Mouse (Mus musculus): ENCODE measurements around the gene Slc35e3.
"Not testable (repeated sequence)": the region's sequence is repeated elsewhere in the genome, so short reads cannot be mapped to it uniquely, and the experiment has no call there.

Slc35e3 gene

DNA sequence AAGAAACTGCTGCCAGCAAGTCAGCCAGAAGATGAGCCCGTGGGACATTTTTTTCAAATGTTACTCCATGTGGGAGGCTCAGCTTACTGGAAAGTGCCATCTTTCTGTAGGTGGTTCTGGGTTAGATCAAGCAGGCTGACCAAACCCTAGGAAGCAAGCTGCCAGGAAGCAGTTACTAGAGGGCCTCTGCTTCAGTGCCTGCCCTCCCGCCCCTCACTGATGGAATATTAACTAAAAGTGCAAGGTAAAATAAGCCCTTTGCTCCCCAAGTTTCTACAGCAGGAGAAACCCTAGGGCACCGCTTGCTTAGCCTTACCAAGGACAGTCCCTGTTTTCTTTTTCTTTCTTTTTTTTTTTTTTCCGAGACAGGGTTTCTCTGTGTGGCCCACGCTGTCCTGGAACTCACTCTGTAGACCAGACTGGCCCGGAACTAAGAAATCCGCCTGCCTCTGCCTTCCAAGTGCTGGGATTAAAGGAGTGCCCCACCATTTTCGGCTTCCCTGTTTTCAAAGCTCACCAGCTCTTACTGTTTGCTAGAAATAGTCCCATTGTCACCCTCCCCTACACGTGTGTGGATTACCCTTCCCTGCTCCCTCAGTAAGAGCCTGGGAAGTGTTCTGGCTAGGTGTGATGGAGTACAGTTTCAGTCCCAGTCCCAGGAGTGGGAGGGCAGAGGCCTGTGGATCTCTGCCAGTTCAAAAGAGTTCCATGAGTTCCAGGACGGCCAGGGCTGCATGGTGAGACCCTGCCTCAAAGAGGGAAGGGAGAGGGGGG is 2.3 kb upstream of the Slc35e3 start:
- DNase-seq = no peak

DNA sequence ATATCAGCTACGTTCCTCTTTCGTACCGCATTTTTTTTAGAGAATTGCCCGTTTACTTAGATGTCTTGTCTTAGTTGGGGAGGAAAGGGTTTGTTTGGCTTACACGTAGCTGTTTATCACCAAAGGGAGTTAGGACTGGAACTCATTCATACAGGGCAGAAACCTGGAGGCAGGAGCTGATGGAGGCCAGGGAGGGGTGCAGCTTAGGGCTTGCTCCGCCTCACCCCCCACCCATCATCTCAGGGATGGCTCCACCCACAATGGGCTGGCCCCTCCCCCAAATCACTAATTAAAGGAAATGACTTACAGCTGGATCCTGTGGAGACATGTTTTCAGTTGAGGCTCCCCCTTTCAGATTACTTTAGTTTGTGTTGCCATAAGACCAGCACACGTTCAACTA is 1.5 kb upstream of the Slc35e3 start:
- DNase-seq = no peak

DNA sequence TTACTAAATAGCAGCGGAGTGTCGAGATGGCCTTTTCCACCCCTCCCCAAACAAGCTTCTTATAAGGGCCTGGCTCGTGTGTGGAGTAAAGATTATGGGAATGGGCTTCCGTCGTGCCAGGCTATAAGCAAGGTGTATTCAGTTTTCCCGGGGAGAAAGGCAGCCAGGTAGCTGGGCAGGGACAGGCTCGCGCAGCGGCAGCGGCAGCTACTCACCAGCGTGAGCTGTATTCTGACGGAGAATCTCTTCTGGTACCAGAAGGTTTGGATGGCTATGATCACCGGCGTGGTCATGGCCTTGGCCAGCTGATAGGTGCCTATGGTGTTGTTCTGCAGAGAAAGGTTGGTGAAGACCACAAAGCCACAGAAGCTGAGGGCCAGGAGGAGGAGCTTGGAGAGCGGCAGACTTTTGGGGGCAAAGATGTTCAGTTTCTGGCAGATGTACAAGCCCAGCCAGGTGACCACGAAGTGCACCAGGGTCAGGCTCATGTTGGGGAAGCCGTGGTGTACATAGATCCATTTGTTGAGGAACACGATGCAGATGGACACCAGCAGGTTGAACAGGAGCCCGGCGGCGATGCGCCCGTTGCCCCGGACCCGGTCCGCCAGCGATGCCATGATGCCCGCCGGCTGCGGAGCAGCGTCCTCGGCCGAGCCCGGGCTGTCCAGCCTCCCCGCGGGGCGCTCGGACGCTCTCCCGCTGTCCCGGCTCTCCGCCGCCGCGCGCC is 432 bp downstream of the Slc35e3 start:
- peak; percentile 46 for DNase-seq

DNA sequence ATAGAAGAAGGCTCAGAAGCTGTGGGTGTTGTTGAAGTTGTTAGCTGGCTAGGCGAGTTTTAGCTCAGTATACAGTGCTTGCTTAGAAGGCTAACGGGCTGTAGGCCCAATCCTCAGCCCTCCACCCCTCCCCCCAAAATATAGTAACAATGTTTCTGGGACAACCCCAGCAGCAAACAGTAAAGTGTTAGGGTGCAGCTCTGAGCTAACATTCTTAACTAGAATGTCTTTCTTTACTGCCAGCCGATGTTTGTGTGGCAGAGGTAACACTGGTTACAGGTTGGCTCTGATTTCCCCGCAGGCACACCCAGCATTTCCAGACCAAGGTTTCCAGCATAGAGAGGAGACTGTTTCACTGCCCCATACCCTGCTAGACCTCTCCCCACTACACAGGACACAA is 2.2 kb downstream of the Slc35e3 start:
- DNase-seq = no peak

DNA sequence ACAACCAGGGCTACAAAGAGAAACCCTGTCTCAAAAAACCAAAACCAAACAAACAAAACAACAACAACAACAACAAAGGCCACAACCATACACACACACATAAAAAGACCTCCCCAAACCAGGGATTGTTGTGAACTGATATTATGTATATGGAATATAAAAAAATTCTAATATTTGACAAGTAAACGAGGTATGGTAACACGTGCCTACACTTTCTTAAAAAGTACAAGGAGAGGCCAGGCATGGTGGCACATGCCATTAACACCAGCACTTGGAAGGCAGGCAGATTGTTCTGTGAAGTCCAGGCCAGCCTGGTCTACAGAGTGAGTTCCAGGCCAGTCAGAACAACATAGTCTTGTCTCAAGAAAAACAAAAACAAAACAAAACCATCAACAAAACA is 3.0 kb downstream of the Slc35e3 start:
- DNase-seq = no peak

DNA sequence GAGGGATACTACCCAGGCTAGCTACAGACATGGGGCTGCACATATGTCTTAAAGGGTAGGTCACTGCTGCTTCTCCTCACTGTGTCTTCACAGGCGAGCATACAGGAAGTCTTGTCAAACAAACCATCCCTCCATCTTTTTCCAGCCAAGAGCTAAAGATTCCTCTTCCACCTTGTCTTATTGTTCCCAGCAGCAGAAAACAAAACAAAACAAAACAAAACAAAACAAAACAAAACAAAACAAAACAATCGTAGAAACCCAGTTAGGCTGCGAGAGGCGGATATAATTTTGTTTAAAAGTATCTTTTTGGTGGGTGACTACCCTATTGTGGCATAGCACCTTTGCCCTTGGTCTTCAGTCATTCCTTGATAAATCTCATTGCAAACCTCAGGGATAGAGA is 3.5 kb downstream of the Slc35e3 start:
- no peak for DNase-seq

DNA sequence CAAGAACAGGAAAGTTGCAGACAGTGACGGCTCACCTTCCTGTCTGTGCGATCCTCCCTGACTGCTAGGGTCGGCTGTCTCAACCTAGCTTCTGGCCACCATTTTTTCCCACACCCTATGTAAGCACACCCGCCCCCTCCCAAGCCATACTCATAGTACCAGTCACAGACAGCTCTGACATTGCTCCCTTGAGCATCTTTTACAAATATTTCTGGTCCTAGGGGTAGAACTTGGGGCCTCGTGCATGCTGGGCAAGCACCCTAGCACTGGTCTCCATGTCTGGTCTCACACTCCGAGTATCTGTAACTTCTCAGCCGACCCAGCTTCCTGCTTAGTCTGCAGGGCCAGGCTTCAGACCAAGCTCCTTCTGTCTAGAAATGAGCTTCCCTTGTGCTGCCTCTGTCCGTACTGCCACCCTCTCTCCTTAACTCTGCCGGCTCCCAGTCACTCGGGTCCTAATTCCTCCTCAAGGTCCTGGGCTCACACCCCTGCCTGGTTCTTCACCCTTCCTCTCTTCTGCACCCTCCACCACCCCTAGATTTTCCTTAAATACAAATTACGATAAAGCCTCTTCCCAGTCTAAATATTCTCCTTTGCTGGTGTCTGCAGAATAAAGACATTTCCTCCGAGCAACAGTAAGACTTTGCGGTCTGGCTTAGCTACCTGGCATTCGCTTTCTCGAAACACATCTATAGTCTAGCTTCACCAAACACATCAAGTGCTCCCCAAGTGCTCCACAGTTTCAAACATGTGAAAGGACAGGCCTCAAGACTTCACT is 4.3 kb downstream of the Slc35e3 start:
- DNase-seq = no peak

DNA sequence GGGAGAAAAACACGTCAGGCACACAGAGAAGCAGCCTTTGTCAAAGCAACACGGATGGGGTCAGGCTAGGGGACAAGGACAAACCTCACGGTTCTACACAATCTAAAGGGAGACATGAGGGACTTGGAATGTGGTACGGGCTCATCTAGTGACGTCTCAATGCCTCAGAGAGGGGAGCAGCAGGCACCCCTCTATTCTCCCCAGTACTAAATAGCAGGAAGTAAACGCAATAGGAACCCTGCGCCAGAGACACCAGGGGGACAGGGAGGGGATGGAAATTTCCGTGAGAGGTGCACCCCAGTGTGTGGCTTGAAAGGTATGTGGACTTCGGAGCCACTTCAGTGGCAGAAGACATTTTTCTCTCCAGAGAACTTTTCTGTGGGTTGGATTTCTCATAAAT is 5.2 kb downstream of the Slc35e3 start:
- DNase-seq = no peak

DNA sequence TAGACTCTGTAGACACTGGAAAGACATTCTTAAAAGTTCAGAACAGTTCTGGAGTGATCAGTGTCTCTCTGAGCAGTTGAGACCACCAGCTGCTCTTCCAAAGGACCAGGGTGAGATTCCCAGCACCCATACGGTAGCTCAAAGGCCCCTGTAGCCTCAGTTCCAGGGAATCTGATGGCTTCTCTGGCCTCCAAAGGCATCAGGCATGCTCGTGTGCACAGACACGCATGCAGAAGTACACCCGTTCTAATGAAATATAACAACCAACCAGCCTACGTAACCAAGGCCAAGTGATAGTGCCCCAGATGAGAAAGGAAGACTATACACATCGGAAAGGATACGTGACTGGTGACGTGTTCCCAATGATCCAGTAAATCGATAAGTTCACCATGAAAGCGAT is 6.0 kb downstream of the Slc35e3 start:
- no peak for DNase-seq

DNA sequence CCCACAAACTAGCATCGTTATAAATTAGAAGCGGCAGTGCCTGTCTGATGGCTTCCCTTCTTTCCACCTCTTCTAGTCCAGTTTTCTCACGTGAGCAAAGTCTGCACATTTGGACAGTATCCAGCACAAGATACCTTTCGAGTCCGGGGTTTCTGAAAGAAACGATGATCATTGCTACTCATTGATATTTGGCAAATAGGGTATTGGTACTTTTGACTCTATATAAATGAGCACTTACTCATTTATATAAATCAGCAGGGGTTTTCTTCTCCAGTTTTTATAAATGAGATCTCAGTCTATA is 6.6 kb downstream of the Slc35e3 start:
- no peak for DNase-seq

DNA sequence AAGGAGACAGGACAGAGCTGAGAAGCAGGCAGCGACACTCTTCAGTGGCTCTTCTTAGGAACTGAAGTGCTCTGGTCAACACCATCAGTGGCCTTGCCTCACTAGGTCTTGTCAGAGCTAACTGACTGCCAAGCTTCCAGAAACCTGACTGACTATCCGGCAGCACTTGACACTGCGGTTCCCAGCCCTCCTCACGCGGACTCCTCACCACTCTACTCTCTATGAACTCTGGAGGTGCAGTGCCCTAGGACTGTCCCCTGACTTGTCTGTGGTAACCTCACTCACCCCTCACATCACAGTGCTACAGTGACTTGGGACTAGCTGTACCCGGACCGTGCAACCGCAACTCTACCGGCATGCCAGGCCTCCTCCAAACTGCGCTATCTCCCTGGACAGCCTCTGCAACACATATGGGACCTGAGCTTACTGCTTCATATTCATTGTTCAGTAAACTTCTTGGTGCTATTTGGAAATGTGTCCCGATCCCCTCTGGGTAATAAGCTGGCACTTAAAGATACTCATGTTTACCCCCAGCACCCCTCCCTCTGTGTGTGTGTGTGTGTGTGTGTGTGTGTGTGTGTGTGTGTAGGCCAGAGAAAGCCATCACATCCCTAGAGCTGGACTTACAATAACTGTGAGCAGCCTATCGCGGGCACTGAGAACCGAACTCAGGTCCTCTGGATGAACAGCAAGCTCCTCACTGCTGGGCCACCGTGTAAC is 7.1 kb downstream of the Slc35e3 start:
- no peak for DNase-seq

DNA sequence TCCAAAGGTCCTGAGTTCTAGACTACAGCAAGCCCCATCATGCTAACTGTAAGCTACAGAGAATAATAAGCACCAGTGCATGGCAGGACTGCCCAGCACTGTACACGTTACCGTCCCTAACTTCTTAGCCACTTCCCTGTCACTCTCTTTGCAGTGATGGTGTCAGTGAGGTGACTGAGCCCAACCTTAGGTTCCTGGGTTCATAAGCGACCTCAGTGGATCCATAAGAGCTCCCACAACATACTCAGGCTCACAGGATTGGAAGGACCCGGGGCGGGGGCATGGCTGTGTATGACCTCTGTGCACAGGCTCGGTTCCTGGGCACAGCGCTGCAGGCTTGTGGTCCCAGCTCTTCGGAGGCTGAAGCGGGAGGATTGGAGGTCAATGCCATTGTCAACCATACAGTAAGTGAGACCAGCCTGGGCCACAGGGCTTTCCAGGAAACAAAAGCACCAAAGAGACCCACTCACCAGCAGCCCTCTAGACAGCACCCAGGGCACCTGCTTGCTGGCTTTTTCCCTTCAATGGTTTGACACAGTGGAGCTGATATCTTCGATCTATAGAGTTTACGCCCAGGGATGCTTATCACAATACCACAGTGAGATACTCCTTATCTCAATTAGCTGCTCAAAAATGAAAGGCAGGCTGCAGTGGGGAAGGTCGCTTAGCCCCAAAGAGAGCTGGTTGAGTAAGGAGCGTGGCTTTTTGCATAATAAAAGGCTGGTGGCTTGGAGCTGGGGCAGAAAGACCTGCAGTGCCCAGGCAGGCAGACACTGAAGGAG is 7.8 kb downstream of the Slc35e3 start:
- DNase-seq = no peak

DNA sequence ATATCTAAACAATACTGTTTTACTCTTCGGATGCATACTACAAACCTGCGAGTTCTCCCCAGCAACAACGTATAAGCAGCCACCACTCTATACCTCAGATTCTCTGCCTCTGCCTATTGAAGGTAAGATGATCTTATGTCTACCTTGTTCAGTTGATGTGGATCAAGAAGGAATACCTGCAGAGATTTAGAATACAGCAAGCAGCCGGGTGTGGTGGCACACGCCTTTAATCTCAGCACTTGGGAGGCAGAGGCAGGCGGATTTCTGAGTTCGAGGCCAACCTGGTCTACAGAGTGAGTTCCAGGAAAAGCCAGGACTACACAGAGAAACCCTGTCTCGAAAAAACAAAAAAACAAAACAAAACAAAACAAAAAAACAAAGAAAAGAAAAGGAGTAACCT is 8.7 kb downstream of the Slc35e3 start:
- DNase-seq = not testable (repeated sequence)

DNA sequence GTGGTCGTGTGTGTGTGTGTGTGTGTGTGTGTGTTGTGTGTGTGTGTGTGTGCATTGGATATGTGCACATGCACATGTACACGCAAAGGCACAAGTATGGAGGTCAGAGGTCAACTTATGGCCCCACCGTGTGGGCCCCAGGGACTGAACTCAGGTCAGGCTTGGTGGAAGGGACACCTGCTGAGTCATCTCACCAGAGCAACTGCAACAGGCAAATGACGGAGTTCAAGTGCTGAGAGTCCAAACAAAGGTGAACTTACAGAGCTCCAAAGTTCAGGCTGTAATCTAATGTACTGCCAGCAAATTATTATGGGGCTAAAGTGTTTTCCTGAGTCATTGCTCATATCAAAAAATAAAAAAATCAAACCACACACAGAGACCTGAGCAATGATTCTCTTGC is 9.1 kb downstream of the Slc35e3 start:
- no peak for DNase-seq

DNA sequence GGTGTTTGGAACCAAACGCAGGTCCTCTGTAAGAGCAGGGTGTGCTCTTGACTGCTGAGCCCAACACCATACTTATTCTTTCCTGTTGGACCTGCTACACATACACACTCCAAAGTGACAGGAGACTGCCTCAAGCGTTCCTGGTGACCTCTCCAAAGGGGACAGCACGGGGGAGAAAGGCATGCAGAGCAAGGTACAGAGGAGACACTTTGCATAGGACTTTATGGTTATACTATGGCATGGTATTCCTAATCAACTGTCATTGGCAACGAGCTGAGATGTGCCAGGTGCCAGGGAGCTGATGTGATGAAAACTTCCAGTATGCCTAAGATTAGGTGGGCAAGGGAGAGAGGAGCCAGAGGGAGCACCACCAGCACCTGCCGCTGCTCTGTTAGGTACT is 9.6 kb downstream of the Slc35e3 start:
- no peak for DNase-seq

DNA sequence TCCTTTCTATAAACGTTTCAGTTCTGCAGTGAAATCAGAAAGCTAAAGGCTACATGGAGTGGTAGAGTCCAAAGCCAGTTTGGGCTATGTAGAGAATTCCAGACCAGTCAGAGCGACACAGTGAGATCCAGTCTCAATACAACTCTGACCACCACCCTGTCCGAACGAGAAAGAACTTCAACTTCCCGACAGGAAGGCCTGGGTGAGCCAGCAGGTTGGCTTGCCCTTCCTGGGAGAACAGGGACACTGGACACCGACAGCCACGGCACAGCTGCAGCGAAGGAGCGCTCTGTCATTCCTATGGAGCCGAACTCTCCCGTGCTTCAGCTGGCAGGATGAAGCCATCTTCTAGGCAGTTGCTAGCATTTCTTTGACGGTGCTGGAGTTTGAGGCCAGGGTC is 10.8 kb downstream of the Slc35e3 start:
- DNase-seq = not testable (repeated sequence)

DNA sequence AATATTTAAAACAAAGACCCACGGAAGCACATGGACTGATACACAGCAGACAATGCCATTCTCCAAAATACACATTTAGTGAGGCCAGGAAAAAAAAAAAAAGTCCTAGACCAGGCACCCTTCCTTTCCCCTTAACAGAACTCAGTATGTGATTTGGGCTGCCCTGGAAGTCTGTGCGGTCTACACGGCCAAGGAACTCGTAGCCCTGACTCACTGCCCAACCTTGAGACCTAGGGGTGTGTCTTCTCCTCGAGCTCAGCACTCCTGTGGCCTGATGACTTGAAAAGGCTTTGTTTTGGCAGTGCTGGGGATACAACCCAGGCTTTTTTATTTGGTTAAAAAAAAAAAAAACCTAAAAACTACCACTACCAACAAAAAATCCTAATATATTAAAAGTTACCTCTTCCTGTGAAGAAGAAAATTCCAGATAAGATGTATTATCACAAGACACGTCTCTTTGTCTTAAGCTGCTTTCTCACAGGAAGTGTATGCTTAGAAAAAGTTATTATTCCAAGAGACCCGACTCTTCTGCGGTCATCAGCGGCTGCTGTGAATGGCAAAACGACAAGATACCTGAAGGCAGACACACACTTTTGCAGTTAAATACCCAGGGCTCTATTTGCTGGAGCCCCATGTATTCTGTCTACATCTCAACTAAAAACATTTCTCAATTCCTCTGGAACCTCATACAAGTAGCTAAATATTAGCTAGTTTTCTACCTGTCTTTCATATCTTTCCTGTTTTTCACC is 11.9 kb downstream of the Slc35e3 start:
- DNase-seq = not testable (repeated sequence)

DNA sequence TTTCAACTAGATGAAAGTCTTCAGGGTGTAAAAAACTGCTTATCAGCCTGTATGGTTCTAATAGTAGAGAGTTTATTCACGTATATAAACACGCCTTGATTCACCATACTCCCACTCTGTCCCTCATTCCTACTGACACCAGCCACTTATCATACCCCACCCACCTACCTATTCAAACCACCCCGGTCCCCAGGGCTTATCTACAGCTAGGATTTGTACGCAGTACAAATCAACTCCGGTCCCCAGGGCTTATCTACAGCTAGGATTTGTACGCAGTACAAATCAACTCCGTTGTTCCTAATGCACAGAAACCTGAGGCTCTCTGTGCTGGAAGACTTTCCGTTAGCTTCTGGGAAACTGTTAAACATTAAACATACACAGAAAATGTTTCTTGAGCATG is 12.5 kb downstream of the Slc35e3 start:
- not testable (repeated sequence) for DNase-seq

DNA sequence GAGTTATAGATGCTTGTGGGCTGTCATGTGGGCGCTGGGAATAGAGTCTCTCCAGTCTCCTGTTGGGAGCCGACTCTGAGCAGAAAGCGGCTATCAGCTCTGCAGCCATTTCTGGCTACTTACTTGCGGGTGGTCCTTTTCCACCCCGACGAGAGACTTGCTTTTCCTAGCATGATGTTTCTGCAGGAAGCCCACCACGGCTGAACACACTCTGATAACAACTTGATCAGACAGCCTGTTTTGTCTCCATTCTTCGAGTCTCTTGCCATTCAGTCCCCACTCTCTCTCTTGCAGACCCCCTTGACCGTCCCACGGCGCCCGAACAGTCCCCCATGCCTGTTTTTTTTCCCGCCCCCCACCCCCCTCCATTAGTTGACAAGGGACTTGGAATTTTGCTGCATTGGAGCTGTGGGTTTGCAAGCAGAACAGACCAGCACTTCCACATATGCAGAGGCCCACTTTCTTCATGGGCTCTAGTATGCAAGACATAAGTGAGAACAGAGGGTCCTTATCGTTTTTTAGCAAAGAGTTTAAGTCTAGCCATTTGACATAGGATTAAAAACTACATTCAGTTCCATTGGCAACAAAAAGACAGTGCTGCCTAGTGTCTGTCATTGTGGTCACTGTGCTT is 13.1 kb downstream of the Slc35e3 start:
- DNase-seq = no peak

DNA sequence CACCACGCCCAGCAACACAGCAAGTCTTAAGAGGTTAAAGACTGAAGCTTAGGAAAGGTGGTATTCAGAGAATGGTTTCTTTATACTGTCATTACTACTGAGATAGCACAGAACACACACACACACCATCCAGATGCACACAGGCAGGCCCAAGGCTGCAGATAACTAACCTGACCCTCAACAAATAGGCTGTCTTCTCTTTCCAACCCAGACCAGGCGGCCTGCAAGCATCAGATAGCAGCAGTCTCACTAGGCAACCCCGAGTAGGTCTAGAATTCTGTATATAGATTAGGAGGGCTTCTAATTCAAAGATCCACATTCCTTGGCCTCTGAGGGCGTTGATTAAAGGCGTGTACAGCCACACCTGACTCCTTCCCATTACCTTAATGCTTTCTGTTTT is 14.0 kb downstream of the Slc35e3 start:
- no peak for DNase-seq

All from thymus, postnatal 4 days (tissue).